Mouse (Mus musculus): ENCODE data around the gene Serpina1c. TPM values are rescaled to one million over a fixed set of nuclear protein-coding genes. Genes with fewer than 3 reads are reported as not detected.
"Not testable (repeated sequence)": the region's sequence is repeated elsewhere in the genome, so short reads cannot be mapped to it uniquely, and the experiment has no call there.

Serpina1c gene
- not detected in 3 replicates for total RNA-seq (2017)

DNA sequence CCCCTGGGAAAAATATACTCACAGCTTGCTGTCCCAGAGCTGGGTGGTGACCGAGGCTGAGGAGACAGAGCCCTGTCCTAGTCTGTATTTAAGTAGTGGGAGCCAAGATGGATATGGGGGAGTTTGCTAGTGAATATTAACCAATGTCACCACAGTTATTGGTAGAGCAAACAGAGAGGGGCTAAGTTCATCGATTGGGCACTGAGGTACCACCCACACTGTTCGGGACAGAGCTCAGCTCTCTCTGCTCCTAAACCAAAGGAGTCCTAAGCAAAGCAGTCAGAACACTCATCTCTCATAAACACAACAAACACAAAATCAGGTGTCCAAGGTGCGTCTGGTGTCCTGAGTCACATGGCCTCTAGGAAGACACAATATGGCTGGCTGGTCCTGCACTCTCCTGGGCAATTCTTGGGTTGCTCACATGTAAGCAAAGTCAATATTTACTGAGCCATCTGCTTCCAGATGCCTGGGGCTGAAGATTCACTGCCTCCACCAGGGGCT, at the start of gene Serpina1c:
Gene Serpina1c, minus strand, starts transcription at position 51 of the 504 bp plus-strand sequence.
- not testable (repeated sequence) for ATAC-seq (replicated peaks; ENCODE audit: insufficient number of reproducible peaks, low FRiP score, low TSS enrichment, poor library complexity, severe bottlenecking)

DNA sequence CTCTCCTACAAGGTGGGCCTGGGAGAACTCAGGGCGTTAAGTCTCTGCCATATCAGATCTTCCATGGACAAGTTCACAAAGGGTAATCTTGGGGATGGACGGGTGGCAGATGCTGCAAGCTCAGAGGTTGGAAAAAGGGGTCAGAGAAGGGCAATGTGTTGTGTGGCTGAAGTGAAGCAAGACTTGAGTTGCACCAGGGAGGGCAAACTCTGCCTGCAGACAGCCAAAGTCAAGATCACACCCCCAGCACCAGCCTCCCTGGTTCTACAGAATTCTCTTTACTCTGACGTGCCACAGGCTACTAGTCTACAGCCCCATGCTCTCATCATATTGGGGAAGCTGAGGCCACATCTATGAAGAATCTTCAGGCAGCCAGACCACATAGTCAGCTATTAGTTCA, 48.3 kb upstream of the Serpina1c start:
- not testable (repeated sequence) for ATAC-seq (replicated peaks; ENCODE audit: insufficient number of reproducible peaks, low FRiP score, low TSS enrichment, poor library complexity, severe bottlenecking)

DNA sequence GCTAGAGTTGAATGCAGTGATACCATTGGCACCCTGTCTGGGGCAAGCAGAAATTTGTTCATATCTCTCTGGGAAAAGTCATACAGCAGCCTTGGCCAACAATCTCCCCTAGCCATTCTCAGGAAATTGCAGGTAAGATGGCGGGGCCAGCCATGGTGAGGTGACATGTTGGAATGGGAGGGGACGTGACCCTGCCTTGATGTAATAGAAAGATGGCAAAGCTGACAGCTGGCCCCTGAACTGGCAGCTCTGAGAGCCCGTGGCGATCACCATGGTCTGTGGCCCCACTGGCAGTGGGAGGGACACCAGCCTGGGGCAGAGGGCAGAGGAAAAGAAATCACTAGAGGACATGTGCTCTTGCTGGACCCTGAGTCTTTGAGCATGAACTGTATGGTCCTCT, 41.6 kb upstream of the Serpina1c start:
- ATAC-seq (replicated peaks; ENCODE audit: insufficient number of reproducible peaks, low FRiP score, low TSS enrichment, poor library complexity, severe bottlenecking): no peak

DNA sequence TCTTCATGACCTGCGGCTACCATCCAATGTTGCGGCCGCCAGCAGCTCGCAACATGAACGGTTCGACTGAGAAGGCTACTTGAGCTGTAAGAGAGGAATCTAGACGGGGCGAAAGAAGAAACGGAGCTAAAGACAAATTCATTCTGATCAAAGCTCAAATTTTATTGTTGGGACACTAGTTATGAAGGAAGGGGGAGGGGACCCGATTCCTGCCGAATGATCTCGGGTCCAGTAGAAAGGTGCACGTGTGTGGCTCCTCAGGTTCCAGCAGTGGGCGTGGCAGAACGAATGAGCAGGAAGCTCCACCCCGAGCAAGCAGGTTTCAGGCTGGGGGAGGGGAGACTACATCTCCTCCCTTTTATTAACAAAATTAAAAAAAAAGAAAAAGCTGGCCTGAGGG, 4.5 kb upstream of the Serpina1c start:
- ATAC-seq (replicated peaks; ENCODE audit: insufficient number of reproducible peaks, low FRiP score, low TSS enrichment, poor library complexity, severe bottlenecking): not testable (repeated sequence)

DNA sequence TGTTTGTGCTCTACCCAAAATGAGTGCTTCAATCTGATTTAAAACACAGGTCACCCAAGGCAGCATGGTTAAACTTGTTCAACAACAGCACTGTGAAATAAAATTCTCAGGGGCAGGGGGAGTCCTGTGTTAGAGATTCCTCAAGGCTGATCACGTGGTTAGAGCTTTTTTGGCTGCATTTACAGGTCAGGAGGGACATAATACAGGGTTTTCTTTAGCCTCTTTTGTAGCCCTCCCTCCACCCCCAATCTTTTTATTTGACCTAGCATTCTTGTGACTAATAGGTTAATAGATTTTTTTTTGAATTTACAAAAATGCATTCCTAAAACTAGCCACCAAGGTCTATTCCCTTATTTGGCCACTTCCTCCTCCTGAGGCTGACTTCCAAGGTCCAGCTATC, 3.1 kb upstream of the Serpina1c start:
- ATAC-seq (replicated peaks; ENCODE audit: insufficient number of reproducible peaks, low FRiP score, low TSS enrichment, poor library complexity, severe bottlenecking): not testable (repeated sequence)

DNA sequence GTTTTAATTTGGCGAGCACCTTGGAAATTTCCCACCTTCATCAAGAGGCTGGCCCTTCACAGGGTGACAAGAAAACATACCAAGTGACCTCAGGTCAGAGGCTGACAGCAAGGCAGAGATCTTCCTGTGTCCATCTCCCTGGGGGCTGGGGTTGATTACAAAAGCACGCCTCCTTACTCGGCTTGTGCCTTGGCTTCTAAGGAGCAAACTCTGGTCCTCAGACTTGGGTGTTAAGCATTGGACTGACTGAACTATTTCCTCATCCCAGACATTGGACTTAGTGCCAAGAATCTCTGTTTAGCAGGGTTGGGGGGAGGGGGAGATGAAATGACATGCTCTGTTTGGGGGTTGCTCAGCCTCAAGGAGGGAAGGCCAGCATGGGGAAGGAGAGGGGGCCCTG, 2.8 kb downstream of the Serpina1c start:
- not testable (repeated sequence) for ATAC-seq (replicated peaks; ENCODE audit: insufficient number of reproducible peaks, low FRiP score, low TSS enrichment, poor library complexity, severe bottlenecking)

DNA sequence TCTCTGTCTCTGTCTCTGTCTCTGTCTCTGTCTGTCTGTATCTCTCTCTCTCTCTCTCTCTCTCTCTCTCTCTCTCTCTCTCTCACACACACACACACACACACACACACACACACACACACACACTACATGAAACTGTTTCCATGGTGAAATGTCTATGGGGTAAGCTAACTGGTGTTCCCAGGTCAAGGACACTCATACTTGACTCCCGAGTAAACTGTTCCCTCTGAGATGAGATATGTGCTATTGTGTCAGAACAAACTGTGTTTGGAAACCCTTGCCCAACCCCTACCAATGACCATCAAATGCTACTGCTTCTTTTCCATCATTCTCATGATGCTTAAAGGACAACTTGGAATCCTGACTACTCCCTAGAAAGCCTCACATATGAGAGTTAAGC, 37.8 kb downstream of the Serpina1c start:
- not testable (repeated sequence) for ATAC-seq (replicated peaks; ENCODE audit: insufficient number of reproducible peaks, low FRiP score, low TSS enrichment, poor library complexity, severe bottlenecking)

DNA sequence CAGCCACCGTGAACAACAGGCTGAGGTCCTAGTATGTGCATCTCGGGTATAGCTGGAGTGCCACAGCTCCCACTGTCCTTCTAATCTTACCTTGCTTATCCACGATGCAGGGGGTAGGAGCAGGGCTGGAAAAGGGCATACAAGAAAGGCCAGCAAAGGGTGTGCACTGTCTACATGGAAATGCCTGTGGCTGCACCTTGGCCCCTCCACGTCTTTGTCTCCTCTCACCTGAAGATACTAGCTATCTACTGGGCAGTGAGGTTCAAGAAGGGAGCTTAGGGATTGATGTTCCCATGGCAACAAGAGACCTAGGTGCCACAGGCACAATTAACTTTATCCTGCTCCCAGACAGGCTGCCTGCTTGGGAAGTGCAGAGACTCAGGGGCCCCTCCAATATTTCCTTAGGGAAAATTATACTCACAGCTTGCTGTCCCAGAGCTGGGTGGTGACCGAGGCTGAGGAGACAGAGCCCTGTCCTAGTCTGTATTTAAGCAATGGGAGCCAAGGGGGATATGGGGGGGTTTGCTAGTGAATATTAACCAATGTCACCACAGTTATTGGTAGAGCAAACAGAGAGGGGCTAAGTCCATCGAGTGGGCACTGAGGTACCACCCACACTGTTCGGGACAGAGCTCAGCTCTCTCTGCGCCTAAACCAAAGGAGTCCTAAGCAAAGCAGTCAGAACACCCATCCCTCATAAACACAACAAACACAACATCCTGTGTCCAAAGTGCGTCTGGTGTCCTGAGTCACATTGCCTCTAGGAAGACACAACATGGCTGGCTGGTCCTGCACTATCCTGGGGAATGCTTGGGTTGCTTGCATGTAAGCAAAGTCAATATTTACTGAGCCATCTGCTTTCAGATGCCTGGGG, 41.3 kb downstream of the Serpina1c start, which contains the start of gene Serpina1a:
Gene Serpina1a, minus strand, starts transcription at position 462 of the 874 bp plus-strand sequence.
- ATAC-seq (replicated peaks; ENCODE audit: insufficient number of reproducible peaks, low FRiP score, low TSS enrichment, poor library complexity, severe bottlenecking): not testable (repeated sequence)

DNA sequence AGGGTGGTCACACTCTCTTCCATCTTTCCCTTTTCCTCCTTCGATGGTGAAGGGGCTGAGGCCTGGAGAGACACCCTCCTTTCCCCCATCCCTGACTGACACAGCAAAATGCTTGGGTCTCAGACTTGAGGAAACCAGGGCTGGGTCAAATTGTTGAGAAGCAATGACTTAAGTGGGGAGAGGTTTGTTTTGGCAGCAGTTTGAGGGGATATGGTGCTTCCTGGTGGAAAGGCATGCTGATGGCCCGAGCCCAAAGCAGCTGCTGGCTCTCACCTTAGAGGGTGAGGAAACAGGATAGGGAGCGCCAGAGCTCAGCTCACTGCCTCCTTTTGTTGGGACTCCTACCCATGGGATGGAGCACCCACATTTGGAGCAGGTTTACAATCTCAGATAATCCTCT, 43.7 kb downstream of the Serpina1c start:
- ATAC-seq (replicated peaks; ENCODE audit: insufficient number of reproducible peaks, low FRiP score, low TSS enrichment, poor library complexity, severe bottlenecking): no peak

DNA sequence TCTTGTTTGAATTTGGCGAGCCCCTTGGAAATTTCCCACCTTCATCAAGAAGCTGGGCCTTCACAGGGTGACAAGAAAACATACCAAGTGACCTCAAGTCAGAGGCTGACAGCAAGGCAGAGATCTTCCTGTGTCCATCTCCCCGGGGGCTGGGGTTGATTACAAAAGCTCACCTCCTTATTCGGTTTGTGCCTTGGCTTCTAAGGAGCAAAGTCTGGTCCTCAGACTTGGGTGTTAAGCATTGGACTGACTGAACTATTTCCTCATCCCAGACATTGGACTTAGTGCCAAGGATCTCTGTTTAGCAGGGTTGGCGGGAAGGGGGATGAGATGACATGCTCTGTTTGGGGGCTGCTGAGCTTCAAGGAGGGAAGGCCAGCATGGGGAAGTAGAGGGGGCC, 44.1 kb downstream of the Serpina1c start:
- ATAC-seq (replicated peaks; ENCODE audit: insufficient number of reproducible peaks, low FRiP score, low TSS enrichment, poor library complexity, severe bottlenecking): not testable (repeated sequence)

DNA sequence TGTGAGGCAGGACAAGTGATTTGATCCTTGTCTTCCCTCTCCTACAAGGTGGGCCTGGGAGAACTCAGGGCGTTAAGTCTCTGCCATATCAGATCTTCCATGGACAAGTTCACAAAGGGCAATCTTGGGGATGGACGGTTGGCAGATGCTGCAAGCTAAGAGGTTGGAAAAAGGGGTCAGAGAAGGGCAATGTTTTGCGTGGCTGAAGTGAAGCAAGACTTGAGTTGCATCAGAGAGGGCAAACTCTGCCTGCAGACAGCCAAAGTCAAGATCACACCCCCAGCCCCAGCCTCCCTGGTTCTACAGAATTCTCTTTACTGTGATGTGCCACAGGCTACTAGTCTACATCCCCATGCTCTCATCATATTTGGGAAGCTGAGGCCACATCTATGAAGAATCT, 45.1 kb downstream of the Serpina1c start:
- ATAC-seq (replicated peaks; ENCODE audit: insufficient number of reproducible peaks, low FRiP score, low TSS enrichment, poor library complexity, severe bottlenecking): not testable (repeated sequence)

DNA sequence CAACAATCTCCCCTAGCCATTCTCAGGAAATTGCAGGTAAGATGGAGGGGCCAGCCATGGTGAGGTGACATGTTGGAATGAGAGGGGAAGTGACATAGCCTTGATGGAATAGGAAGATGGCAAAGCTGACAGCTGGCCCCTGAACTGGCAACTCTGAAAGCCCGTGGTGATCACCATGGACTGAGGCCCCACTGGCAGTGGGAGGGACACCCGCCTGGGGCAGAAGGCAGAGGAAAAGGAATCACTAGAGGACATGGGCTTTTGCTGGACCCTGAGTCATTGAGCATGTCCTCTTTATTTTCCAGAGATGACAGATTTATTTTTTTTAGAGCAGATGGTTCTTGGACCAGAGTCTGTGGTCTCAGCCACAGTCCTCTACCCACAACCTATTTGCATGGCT, 51.7 kb downstream of the Serpina1c start:
- not testable (repeated sequence) for ATAC-seq (replicated peaks; ENCODE audit: insufficient number of reproducible peaks, low FRiP score, low TSS enrichment, poor library complexity, severe bottlenecking)

Other genes with a start within 250 kb of the Serpina1c start
- not detected in 3 replicates for gene Serpina6, start 247.7 kb downstream of the Serpina1c start, total RNA-seq (2017)
- not detected in 3 replicates for gene Serpina16, start 228.7 kb downstream of the Serpina1c start, total RNA-seq (2017)
- not detected in 3 replicates for gene Serpina1f, start 209.4 kb downstream of the Serpina1c start, total RNA-seq (2017)
- gene Serpina1d, start 131.3 kb downstream of the Serpina1c start, total RNA-seq (2017): not detected in 3 replicates
- not detected in 3 replicates for gene Serpina1b, start 74.5 kb downstream of the Serpina1c start, total RNA-seq (2017)
- not detected in 3 replicates for gene Serpina1a, start 41.3 kb downstream of the Serpina1c start, total RNA-seq (2017)
- not detected in 3 replicates for gene Serpina1e, start 54.1 kb upstream of the Serpina1c start, total RNA-seq (2017)
- gene Serpina11, start 85.1 kb upstream of the Serpina1c start, total RNA-seq (2017): 0.48 to 1.6 TPM in 2 of 3 replicates, not detected in the other
- not detected in 3 replicates for gene Serpina9, start 108.9 kb upstream of the Serpina1c start, total RNA-seq (2017)
- not detected in 3 replicates for gene Serpina12, start 139.6 kb upstream of the Serpina1c start, total RNA-seq (2017)
- not detected in 3 replicates for gene Serpina5, start 196.2 kb upstream of the Serpina1c start, total RNA-seq (2017)
- not detected in 3 replicates for gene Serpina3a, start 207.8 kb upstream of the Serpina1c start, total RNA-seq (2017)
- 0.19 TPM in 1 of 3 replicates, not detected in the others for gene Serpina3b, start 223.1 kb upstream of the Serpina1c start, total RNA-seq (2017)
- gene Serpina3c, start 249.0 kb upstream of the Serpina1c start, total RNA-seq (2017): not detected in 3 replicates